Mouse (Mus musculus) midbrain, embryonic 10.5 days (tissue): ENCODE results near the gene Tmem30b. TPM values are rescaled to one million over a fixed set of nuclear protein-coding genes. Genes with fewer than 3 reads are reported as not detected.

Experiments
- DNase-seq: peaks from one replicate; pipeline ENCODE4 v3.0.0-alpha.2; 2017; ENCODE audit warnings: low spot score
- H3K27ac ChIP-seq: fragments of 300-500 bp; sonication (generic); replicated peaks from 2 replicates; pipeline ENCODE4 v1.5.1; 2016; ENCODE audit warnings: mild to moderate bottlenecking
- H3K27me3 ChIP-seq: fragments of 300-500 bp; sonication (generic); 2 replicates; pipeline ENCODE4 v1.6.1; 2016; ENCODE audit warnings: low read depth, mild to moderate bottlenecking; ENCODE audit not compliant: poor library complexity, severe bottlenecking
- H3K36me3 ChIP-seq: fragments of 300-500 bp; sonication (generic); 2 replicates; pipeline ENCODE4 v1.6.1; 2016; ENCODE audit warnings: mild to moderate bottlenecking, moderate library complexity
- H3K4me1 ChIP-seq: fragments of 300-500 bp; sonication (generic); 2 replicates; pipeline ENCODE4 v1.6.1; 2016
- H3K4me3 ChIP-seq: fragments of 300-500 bp; sonication (generic); 2 replicates; pipeline ENCODE4 v1.5.1; 2016; ENCODE audit warnings: mild to moderate bottlenecking, moderate library complexity
- H3K9me3 ChIP-seq: fragments of 300-500 bp; sonication (generic); replicated peaks from 2 replicates; pipeline ENCODE4 v1.6.1; 2016; ENCODE audit warnings: mild to moderate bottlenecking
- WGBS: fragments of 180-500 bp; shearing (Covaris S2); methylation state at CpG from one replicate; pipeline ENCODE4 v1.1.7; 2016; 5-methylcytosine and 5-hydroxymethylcytosine counted together
- polyA plus RNA-seq: library from polyadenylated mRNA; unstranded; fragments of >200 nt; fragmentation: Nextera tagmentation; extraction: Ambion mirVana; gene quantifications from 2 replicates; pipeline ENCODE4 v1.2.1, GENCODE M21; 2016

The Tmem30b gene
- polyA plus RNA-seq, 1 experiment from 2014 or later = 1.8 TPM

- 81% methylated on average over 5 of the region's 5 CpGs for WGBS
- Histone ChIP-seq H3K27me3 (no peaks in the 10 kb centered on the region), H3K9me3 (no peaks in the 10 kb centered on the region), H3K4me3 (no peak overlapping the region), H3K27ac (no peak overlapping the region), H3K4me1 (no peaks in the 10 kb centered on the region), H3K36me3 (no peaks in the 10 kb centered on the region)
- no peak for DNase-seq
These were observed 45.4 kb downstream of the Tmem30b start for GRCm38 (mm10) chr12:73500689-73501326.

DNA sequence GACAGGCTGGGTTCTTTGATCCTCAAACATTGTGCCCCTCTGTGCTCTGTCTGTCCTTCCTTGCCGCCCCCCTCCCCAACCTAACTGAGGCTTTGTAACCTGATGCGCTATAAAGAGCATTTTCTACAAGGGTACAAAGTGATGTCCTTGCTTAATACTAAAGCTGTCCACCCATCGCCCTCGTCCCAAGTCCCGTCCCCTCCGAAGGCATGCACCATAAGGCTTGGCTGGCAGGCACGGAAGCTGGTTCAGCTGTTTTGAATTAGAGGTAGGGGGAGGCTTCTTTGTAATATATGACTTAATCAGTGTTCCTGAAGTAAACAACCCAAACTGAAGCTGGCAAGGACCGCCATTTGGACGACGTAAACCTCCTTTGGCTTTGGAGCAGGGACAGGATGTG is 51.0 kb downstream of the Tmem30b start:
- 73% methylated on average over 10 of the region's 10 CpGs for WGBS
- Histone ChIP-seq H3K27ac (no peak overlapping the region), H3K36me3 (no peaks in the 10 kb centered on the region), H3K27me3 (no peaks in the 10 kb centered on the region), H3K4me3 (no peak overlapping the region), H3K4me1 (no peaks in the 10 kb centered on the region), H3K9me3 (no peaks in the 10 kb centered on the region)
- no peak for DNase-seq

GRCm38 (mm10) chr12:73493929-73494530 is 52.2 kb downstream of the Tmem30b start:
- H3K4me3 ChIP-seq = no peak overlapping the region
- no peak for DNase-seq
- no peaks in the 10 kb centered on the region for H3K9me3 ChIP-seq
- no peaks in the 10 kb centered on the region for H3K27me3 ChIP-seq
- H3K36me3 ChIP-seq = no peaks in the 10 kb centered on the region
- H3K27ac ChIP-seq = no peak overlapping the region
- H3K4me1 ChIP-seq = no peaks in the 10 kb centered on the region
- WGBS = 92% methylated on average over 16 of the region's 16 CpGs

Other genes starting within 250 kb of the Tmem30b start
- gene Prkch, start 38.4 kb upstream of the Tmem30b start, polyA plus RNA-seq = 4.0 and 4.9 TPM in 2 replicates